Mouse (Mus musculus) midbrain, embryonic 12.5 days (tissue): ENCODE data around the gene Inpp5d. TPM values are rescaled to one million over a fixed set of nuclear protein-coding genes. Genes with fewer than 3 reads are reported as not detected.

ENCODE experiments used
- ATAC-seq: fragments of 200-750 bp; cut with Nextera tagmentation; 2 replicates; pipeline ENCODE4 v1.8.0; 2017; ENCODE audit warnings: low read depth, moderate TSS enrichment, moderate library complexity; ENCODE audit not compliant: low FRiP score
- H3K27ac ChIP-seq: fragments of 300-500 bp; sonication (generic); replicated peaks from 2 replicates; pipeline ENCODE4 v1.5.1; 2016; ENCODE audit warnings: mild to moderate bottlenecking
- H3K27me3 ChIP-seq: fragments of 300-500 bp; sonication (generic); 2 replicates; pipeline ENCODE4 v1.6.1; 2016; ENCODE audit warnings: mild to moderate bottlenecking
- H3K36me3 ChIP-seq: fragments of 300-500 bp; sonication (generic); 2 replicates; pipeline ENCODE4 v1.6.1; 2016
- H3K4me1 ChIP-seq: fragments of 300-500 bp; sonication (generic); 2 replicates; pipeline ENCODE4 v1.6.1; 2016
- H3K4me2 ChIP-seq: fragments of 300-500 bp; sonication (generic); replicated peaks from 2 replicates; pipeline ENCODE4 v1.6.1; 2016; ENCODE audit warnings: mild to moderate bottlenecking, moderate library complexity
- H3K4me3 ChIP-seq: fragments of 300-500 bp; sonication (generic); 2 replicates; pipeline ENCODE4 v1.5.1; 2016; ENCODE audit warnings: mild to moderate bottlenecking
- H3K9ac ChIP-seq: fragments of 300-500 bp; sonication (generic); replicated peaks from 2 replicates; pipeline ENCODE4 v1.6.1; 2016; ENCODE audit warnings: mild to moderate bottlenecking, moderate library complexity
- H3K9me3 ChIP-seq: fragments of 300-500 bp; sonication (generic); 2 replicates; pipeline ENCODE4 v1.6.1; 2016; ENCODE audit warnings: mild to moderate bottlenecking
- WGBS: fragments of 180-500 bp; shearing (Covaris S2); methylation state at CpG from one replicate; pipeline ENCODE4 v1.1.7; 2016; 5-methylcytosine and 5-hydroxymethylcytosine counted together
- polyA plus RNA-seq: library from polyadenylated mRNA; unstranded; fragments of >200 nt; fragmentation: Nextera tagmentation; extraction: Ambion mirVana; gene quantifications from 2 replicates; pipeline ENCODE4 v1.2.1, GENCODE M21; 2016

Gene Inpp5d
- polyA plus RNA-seq, 1 experiment from 2014 or later, result 3.0 TPM

DNA sequence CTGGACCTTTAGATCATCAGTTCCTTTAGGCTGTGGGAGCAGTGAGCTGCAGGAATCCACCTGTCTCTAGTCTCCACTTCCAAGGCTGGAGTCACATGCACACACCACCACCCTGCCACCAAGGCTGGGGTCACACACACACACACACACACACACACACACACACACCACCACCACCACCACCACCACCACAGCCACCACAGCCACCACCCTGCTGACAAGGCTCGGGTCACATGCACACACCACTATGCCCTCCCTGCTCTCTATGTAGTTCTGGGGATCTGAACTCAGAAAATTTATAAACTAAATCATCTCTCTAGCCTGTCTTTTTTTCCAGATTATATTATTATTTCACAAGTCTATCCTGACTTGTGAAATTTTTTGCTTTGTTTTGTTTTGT, 27.7 kb downstream of the Inpp5d start:
- Histone ChIP-seq H3K27me3 (no peaks in the 10 kb centered on the region), H3K4me3 (no peak overlapping the region), H3K4me1 (no peaks in the 10 kb centered on the region), H3K9me3 (no peaks in the 10 kb centered on the region), H3K9ac (no peak overlapping the region), H3K27ac (no peak overlapping the region), H3K4me2 (no peak overlapping the region), H3K36me3 (no peaks in the 10 kb centered on the region)
- ATAC-seq, result no peak
- WGBS, result 100% methylated on average over 1 of the region's 1 CpGs

DNA sequence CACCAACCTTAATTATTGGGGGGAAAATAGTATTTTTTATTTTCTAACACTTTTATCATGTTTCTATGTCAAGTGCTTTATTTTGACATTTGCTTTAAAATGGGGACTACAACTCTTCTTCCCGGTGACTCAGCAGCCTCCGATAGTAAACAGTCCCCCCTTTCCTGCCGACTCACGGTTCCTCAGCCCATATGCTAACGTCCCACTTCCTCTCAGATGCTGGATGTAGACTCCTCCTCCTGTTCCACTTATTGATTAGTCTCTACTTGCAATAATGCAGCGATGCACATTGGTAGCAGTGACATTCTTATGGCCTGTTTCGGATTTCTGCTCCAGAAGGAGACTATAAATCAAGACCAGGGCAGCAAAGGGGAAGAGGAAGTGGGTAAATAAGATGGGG, 28.5 kb downstream of the Inpp5d start:
- H3K9ac ChIP-seq, result no peak overlapping the region
- no peaks in the 10 kb centered on the region for H3K27me3 ChIP-seq
- no peaks in the 10 kb centered on the region for H3K36me3 ChIP-seq
- no peak overlapping the region for H3K4me2 ChIP-seq
- 74% methylated on average over 7 of the region's 7 CpGs for WGBS
- H3K9me3 ChIP-seq, result no peaks in the 10 kb centered on the region
- no peaks in the 10 kb centered on the region for H3K4me1 ChIP-seq
- no peak for ATAC-seq
- no peak overlapping the region for H3K4me3 ChIP-seq
- no peak overlapping the region for H3K27ac ChIP-seq

DNA sequence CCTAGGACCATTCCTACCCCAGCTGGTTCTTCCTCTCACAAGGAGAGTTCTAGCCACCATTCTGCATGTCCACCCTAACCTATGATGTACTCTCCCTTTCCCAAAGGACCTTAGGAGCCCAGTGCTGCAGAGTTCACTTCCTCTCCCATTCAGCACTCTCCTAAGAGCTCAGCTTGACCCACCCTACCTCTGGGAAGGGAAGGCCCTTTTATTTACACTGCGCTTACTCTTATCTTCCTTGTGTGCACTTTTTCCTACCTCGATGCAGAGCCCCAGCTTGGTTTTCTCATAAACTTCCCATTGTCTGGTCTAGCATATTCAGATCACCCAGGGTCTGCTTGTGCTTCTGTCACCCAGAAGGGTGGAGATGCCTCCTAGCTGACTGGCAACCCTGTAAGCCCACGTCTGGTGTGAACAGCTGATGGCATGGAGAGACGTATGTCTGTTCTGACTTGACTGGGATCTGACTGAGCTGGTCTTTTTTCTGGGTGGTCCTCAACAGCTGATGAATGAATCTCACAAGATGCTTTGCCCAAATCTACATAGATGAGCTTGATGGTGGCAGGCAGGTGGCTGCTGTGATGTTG, 29.2 kb downstream of the Inpp5d start:
- no peaks in the 10 kb centered on the region for H3K4me1 ChIP-seq
- no peak overlapping the region for H3K9ac ChIP-seq
- 80% methylated on average over 4 of the region's 4 CpGs for WGBS
- H3K4me2 ChIP-seq, result no peak overlapping the region
- ATAC-seq, result no peak
- no peaks in the 10 kb centered on the region for H3K36me3 ChIP-seq
- no peak overlapping the region for H3K27ac ChIP-seq
- no peaks in the 10 kb centered on the region for H3K9me3 ChIP-seq
- H3K27me3 ChIP-seq, result no peaks in the 10 kb centered on the region
- H3K4me3 ChIP-seq, result no peak overlapping the region

DNA sequence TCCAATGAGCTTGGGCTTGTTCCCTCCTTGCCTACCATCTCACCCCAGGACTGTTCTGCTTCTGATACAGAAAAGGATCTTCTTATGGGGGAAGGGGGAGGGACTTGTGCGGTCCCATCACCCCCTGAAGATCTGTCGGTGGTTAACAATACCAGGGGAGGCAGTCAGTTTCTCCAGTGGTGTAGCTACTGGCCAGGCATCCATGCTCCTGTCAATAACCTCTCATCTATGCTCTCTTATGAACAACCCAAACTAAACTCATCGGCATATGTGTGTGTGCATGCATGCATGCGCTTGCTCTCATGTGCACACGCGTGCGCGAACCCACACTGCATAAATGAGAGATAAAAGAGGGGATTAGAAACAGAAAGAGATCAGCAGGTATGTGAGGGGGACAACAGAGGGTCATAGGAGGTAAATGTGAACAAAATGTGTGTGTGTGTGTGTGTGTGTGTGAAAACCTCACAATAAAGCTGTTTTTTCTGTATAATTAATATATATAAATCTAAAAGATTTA, 29.9 kb downstream of the Inpp5d start:
- H3K9ac ChIP-seq, result no peak overlapping the region
- no peaks in the 10 kb centered on the region for H3K9me3 ChIP-seq
- no peaks in the 10 kb centered on the region for H3K4me1 ChIP-seq
- H3K4me2 ChIP-seq, result no peak overlapping the region
- no peaks in the 10 kb centered on the region for H3K27me3 ChIP-seq
- no peak overlapping the region for H3K27ac ChIP-seq
- no peak overlapping the region for H3K4me3 ChIP-seq
- no peaks in the 10 kb centered on the region for H3K36me3 ChIP-seq
- no peak for ATAC-seq
- WGBS, result 88% methylated on average over 8 of the region's 8 CpGs

DNA sequence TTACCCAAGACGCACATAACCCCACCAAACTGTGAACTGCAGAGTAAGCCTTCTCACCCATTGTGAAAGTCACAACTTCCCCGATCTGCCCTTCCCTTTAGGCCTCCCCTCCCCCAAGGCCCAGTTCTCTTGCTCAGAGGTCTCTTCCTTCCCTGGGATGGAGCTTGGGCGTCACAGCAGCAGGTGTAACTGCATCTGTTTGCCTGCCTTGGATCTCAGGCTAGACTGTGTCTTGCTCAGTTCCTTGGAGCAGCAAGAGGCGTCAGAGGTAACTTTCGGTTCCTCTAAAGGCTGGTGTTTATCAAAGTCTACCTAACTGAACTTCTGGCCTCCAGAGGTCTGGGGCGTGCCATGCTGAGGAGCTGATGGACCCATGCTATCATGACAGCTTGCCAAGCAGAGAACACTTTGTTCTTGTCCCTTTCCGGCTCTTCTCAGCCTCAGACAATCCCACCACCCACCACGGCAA, 30.5 kb downstream of the Inpp5d start:
- Histone ChIP-seq H3K4me2 (no peak overlapping the region), H3K9ac (no peak overlapping the region), H3K27ac (no peak overlapping the region), H3K9me3 (no peaks in the 10 kb centered on the region), H3K4me1 (no peaks in the 10 kb centered on the region), H3K4me3 (no peak overlapping the region), H3K27me3 (no peaks in the 10 kb centered on the region), H3K36me3 (no peaks in the 10 kb centered on the region)
- WGBS, result 87% methylated on average over 8 of the region's 8 CpGs
- ATAC-seq, result no peak

DNA sequence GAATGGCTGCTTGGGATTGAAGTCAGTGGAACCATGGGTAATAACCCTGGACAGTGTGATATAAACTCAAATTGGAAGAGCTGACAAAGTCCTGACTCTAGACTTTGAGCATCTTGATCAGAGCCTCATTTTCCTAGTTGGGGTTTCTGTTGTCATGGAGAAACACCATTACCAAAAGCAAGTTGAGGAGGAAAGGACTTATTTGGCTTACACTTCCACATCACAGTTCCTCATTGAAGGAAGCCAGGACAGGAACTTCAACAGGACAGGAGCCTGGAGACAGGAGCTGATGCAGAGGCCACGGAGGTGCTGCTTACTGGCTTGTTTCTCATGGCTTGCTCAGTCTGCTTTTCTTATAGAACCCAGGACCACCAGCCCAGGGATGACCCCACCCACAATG, 31.3 kb downstream of the Inpp5d start:
- 81% methylated on average over 1 of the region's 1 CpGs for WGBS
- Histone ChIP-seq H3K4me1 (no peaks in the 10 kb centered on the region), H3K27ac (no peak overlapping the region), H3K4me3 (no peak overlapping the region), H3K9me3 (no peaks in the 10 kb centered on the region), H3K9ac (no peak overlapping the region), H3K27me3 (no peaks in the 10 kb centered on the region), H3K4me2 (no peak overlapping the region), H3K36me3 (no peaks in the 10 kb centered on the region)
- no peak for ATAC-seq

DNA sequence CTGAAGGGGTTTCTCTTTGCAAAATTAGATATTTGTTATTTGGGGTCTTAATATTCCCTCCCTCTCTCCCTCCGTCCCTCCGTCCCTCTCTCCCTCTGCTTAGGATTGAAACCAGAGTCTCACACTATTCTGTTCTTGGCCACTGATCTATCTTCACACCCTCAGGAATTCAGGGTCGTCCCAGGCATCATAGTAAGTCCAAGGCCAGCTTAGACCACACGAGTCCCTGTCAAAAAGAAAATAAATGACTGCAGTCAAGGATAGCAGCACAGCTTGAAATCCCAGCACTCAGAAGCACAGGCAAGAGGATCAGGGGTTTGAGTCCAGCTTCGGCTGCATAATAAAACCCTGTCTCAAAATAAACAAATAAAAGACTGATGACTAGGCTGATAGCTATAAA, 35.0 kb downstream of the Inpp5d start:
- Histone ChIP-seq H3K9me3 (no peaks in the 10 kb centered on the region), H3K4me1 (peaks cover 4% of the 10 kb centered on the region; the same call in 1 of the 2 replicates), H3K4me3 (no peak overlapping the region), H3K36me3 (no peaks in the 10 kb centered on the region), H3K9ac (no peak overlapping the region), H3K27ac (no peak overlapping the region), H3K27me3 (no peaks in the 10 kb centered on the region), H3K4me2 (no peak overlapping the region)
- no peak for ATAC-seq
- WGBS, result 62% methylated on average over 5 of the region's 5 CpGs

DNA sequence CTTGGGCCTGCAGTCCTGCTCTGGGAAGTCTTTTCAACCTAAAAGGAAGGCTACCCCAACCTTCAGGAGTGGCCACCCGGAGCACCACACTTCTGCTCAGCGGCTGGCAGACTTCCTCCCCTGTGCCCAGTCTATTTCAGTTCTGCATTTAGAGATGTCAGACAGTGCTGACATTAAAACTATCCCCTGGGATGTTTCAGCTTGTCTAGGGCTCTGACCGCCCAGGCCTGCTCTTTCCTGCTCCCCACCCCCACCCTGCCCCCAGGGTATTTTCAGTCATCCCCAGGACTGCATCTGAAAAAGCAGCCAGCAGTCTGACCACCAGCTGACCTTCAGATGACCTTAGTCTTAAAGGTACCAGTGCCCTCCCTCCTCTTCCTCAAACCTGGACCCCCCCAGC, 38.0 kb downstream of the Inpp5d start:
- WGBS, result 53% methylated on average over 3 of the region's 3 CpGs
- H3K9me3 ChIP-seq, result no peaks in the 10 kb centered on the region
- peaks cover 4% of the 10 kb centered on the region; the same call in 1 of the 2 replicates for H3K4me1 ChIP-seq
- no peak overlapping the region for H3K9ac ChIP-seq
- no peak overlapping the region for H3K4me2 ChIP-seq
- H3K36me3 ChIP-seq, result no peaks in the 10 kb centered on the region
- ATAC-seq, result no peak
- no peaks in the 10 kb centered on the region for H3K27me3 ChIP-seq
- H3K27ac ChIP-seq, result no peak overlapping the region
- H3K4me3 ChIP-seq, result no peak overlapping the region

DNA sequence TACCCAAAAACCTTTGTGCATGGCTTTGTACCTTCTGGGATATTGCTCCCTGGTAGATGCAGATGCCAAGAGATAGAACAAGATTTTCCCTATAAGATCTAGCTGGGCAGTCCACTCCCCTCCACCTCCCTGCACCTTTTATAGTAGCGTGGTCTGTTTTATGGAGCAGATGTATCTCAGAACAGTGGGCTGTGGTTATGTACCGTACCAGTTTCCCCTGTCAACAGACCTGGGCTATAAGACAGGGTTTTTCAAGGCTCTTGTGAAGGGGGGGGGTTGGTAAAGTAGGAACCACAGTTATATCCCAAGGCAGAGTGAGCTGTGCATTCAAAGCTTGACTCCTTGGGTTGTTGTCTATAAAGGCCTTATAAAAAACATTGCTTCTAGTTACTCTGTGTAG, 38.4 kb downstream of the Inpp5d start:
- H3K9ac ChIP-seq, result no peak overlapping the region
- peaks cover 4% of the 10 kb centered on the region; the same call in 1 of the 2 replicates for H3K4me1 ChIP-seq
- H3K9me3 ChIP-seq, result no peaks in the 10 kb centered on the region
- no peaks in the 10 kb centered on the region for H3K36me3 ChIP-seq
- no peaks in the 10 kb centered on the region for H3K27me3 ChIP-seq
- no peak for ATAC-seq
- no peak overlapping the region for H3K27ac ChIP-seq
- no peak overlapping the region for H3K4me3 ChIP-seq
- WGBS, result 92% methylated on average over 2 of the region's 2 CpGs
- H3K4me2 ChIP-seq, result no peak overlapping the region

DNA sequence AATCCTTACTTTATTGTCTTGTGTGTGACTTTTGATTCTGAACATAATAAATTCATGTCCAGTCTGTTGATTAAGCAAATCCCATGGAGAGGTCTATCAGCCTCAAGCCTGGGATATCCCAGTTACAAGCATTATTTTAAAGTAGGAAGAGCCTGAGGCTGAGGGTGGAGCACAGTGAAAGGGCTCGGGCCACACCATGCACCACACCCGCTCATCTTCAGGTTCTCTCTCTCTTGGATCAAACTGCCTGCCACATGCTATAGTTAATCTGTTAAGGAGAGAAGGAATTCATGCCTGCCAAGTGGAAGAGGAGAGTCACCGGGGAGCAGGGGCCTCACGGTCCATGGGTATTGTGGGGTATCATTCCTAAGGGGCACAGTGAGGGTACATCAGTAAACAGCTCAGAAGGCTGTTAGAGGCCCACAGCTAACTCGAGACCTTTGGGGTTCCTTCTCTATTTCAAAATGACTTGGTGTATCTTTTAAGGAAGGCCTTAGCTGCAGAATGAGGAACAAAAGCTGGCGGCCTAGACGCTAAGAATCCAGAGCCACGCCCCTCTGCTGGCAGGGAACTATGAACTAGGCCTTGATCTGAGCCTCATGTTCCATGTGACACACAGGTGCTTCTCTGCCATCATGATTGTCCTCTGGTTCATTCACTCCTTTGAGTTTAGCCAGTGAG, 39.0 kb downstream of the Inpp5d start:
- 72% methylated on average over 8 of the region's 8 CpGs for WGBS
- Histone ChIP-seq H3K4me2 (no peak overlapping the region), H3K4me1 (peaks cover 4% of the 10 kb centered on the region; the same call in 1 of the 2 replicates), H3K4me3 (no peak overlapping the region), H3K9ac (no peak overlapping the region), H3K36me3 (no peaks in the 10 kb centered on the region), H3K9me3 (no peaks in the 10 kb centered on the region), H3K27ac (no peak overlapping the region), H3K27me3 (no peaks in the 10 kb centered on the region)
- ATAC-seq, result no peak

DNA sequence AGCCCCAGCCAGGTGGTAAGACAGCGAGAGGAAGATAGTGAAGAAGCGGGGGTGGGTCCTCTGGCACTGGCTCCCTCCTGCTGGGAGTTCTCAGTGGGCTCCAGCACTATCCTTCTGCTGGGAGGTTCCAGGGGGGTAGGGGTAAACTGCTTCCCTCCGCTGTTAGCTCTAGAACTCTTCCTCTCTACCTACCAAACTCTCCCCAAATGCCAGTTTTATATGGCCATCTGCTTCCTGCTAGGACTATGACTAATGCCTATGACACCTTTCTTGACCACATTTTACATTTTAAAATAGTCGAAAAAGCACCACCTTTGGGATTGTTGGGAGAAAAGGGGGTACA, 39.5 kb downstream of the Inpp5d start:
- no peak for ATAC-seq
- H3K9ac ChIP-seq, result no peak overlapping the region
- no peak overlapping the region for H3K4me3 ChIP-seq
- H3K9me3 ChIP-seq, result no peaks in the 10 kb centered on the region
- no peak overlapping the region for H3K4me2 ChIP-seq
- no peaks in the 10 kb centered on the region for H3K36me3 ChIP-seq
- H3K4me1 ChIP-seq, result peaks cover 4% of the 10 kb centered on the region; the same call in 1 of the 2 replicates
- H3K27ac ChIP-seq, result no peak overlapping the region
- 74% methylated on average over 4 of the region's 4 CpGs for WGBS
- H3K27me3 ChIP-seq, result no peaks in the 10 kb centered on the region

DNA sequence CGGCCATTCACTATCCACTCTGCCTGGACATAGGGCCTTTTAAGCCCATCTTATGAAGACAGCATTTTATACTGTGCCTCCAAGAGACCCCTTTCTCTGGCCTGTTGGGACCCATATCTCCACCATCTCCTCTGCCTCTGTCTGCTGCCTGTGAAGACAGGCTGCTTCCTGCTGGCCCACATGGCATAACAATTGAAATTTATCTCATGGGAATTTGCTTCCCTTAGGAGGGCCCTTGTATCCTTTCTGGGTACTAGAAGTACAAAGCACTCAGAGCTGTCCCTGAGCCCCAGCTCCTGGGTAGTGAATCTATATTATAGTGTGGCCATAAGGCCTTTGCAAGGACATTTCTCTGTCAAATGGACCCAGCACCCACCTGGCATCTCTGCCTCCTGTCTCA, 40.6 kb downstream of the Inpp5d start:
- H3K27me3 ChIP-seq, result no peaks in the 10 kb centered on the region
- H3K9me3 ChIP-seq, result no peaks in the 10 kb centered on the region
- no peak for ATAC-seq
- 71% methylated on average over 1 of the region's 1 CpGs for WGBS
- H3K9ac ChIP-seq, result no peak overlapping the region
- H3K36me3 ChIP-seq, result no peaks in the 10 kb centered on the region
- H3K4me2 ChIP-seq, result no peak overlapping the region
- H3K4me3 ChIP-seq, result no peak overlapping the region
- H3K27ac ChIP-seq, result no peak overlapping the region
- H3K4me1 ChIP-seq, result peaks cover 4% of the 10 kb centered on the region; the same call in 1 of the 2 replicates
